Mouse (Mus musculus) intestine, embryonic 16.5 days (tissue): ENCODE measurements at regions not wholly inside any gene's neighbourhood (a gene's known extent, or its start where the extent isn't known, plus 50 kb on each side); places are given as distances from the start of the nearest gene placed in this dataset.

Source experiments
- ATAC-seq: fragments of 200-750 bp; cut with Nextera tagmentation; 2 replicates; pipeline ENCODE4 v1.8.0; 2017; ENCODE audit warnings: moderate TSS enrichment, moderate library complexity
- H3K27ac ChIP-seq: fragments of 300-500 bp; sonication (generic); 2 replicates; pipeline ENCODE4 v1.5.1; 2014; ENCODE audit warnings: mild to moderate bottlenecking, low read length
- H3K27me3 ChIP-seq: fragments of 300-500 bp; sonication (generic); replicated peaks from 2 replicates; pipeline ENCODE4 v1.6.1; 2014; ENCODE audit warnings: low read length, control low read depth, mixed read lengths; ENCODE audit not compliant: control insufficient read depth, insufficient read depth
- H3K36me3 ChIP-seq: fragments of 300-500 bp; sonication (generic); 2 replicates; pipeline ENCODE4 v1.6.1; 2014; ENCODE audit warnings: low read length, control low read depth; ENCODE audit not compliant: control insufficient read depth, insufficient read depth
- H3K4me1 ChIP-seq: fragments of 300-500 bp; sonication (generic); 2 replicates; pipeline ENCODE4 v1.6.1; 2014; ENCODE audit warnings: low read length, control low read depth, mixed read lengths; ENCODE audit not compliant: control insufficient read depth, insufficient read depth
- H3K4me2 ChIP-seq: fragments of 300-500 bp; sonication (generic); 2 replicates; pipeline ENCODE4 v1.6.1; 2014; ENCODE audit warnings: low read depth, low read length, control low read depth
- H3K4me3 ChIP-seq: fragments of 300-500 bp; sonication (generic); 2 replicates; pipeline ENCODE4 v1.5.1; 2014; ENCODE audit warnings: mild to moderate bottlenecking, low read length
- H3K9ac ChIP-seq: fragments of 300-500 bp; sonication (generic); 2 replicates; pipeline ENCODE4 v1.6.1; 2014; ENCODE audit warnings: low read depth, low read length
- H3K9me3 ChIP-seq: fragments of 300-500 bp; sonication (generic); 2 replicates; pipeline ENCODE4 v1.6.1; 2016; ENCODE audit warnings: low read length, control low read depth; ENCODE audit not compliant: control insufficient read depth
- WGBS: fragments of 180-500 bp; shearing (Covaris S2); extraction: QIAGEN DNeasy Blood & Tissue Kit; methylation state at CpG from one replicate; pipeline ENCODE4 v1.1.7; 2014; 5-methylcytosine and 5-hydroxymethylcytosine counted together

- no peaks in the 10 kb centered on the region for H3K27me3 ChIP-seq
- no peaks in the 10 kb centered on the region for H3K36me3 ChIP-seq
- no peaks in the 10 kb centered on the region for H3K4me1 ChIP-seq
- H3K9me3 ChIP-seq = no peaks in the 10 kb centered on the region
- no peak overlapping the region for H3K27ac ChIP-seq
- H3K9ac ChIP-seq = no peak overlapping the region
- ATAC-seq = no peak
- 62% methylated on average over 3 of the region's 3 CpGs for WGBS
- H3K4me3 ChIP-seq = no peak overlapping the region
- no peak overlapping the region for H3K4me2 ChIP-seq
Measured at GRCm38 (mm10) chr1:190067181-190067580, 103.3 kb downstream of the Prox1 start.

GRCm38 (mm10) chr1:190066426-190066825 is 104.1 kb downstream of the Prox1 start:
- no peaks in the 10 kb centered on the region for H3K36me3 ChIP-seq
- no peak overlapping the region for H3K9ac ChIP-seq
- H3K27me3 ChIP-seq = no peaks in the 10 kb centered on the region
- H3K4me3 ChIP-seq = no peak overlapping the region
- H3K4me1 ChIP-seq = peaks cover 6% of the 10 kb centered on the region; the same call in 1 of the 2 replicates
- H3K4me2 ChIP-seq = no peak overlapping the region
- H3K27ac ChIP-seq = no peak overlapping the region
- ATAC-seq = no peak
- no peaks in the 10 kb centered on the region for H3K9me3 ChIP-seq
- WGBS = 63% methylated on average over 9 of the region's 9 CpGs

GRCm38 (mm10) chr1:190061560-190062295 is 108.8 kb downstream of the Prox1 start:
- peak; percentile 34; the same call in 1 of the 2 replicates for ATAC-seq

GRCm38 (mm10) chr1:190059025-190059424 is 111.5 kb downstream of the Prox1 start:
- no peaks in the 10 kb centered on the region for H3K27me3 ChIP-seq
- peaks cover 9% of the 10 kb centered on the region; the same call in 1 of the 2 replicates for H3K4me1 ChIP-seq
- H3K27ac ChIP-seq = no peak overlapping the region
- no peak overlapping the region for H3K9ac ChIP-seq
- no peaks in the 10 kb centered on the region for H3K9me3 ChIP-seq
- H3K36me3 ChIP-seq = no peaks in the 10 kb centered on the region
- no peak overlapping the region for H3K4me3 ChIP-seq
- WGBS = 31% methylated on average over 3 of the region's 3 CpGs
- no peak overlapping the region for H3K4me2 ChIP-seq
- peak; percentile 92 for ATAC-seq

More at GRCm38 (mm10) chr1:190061560-190062295, 108.8 kb downstream of the Prox1 start:
- no peaks in the 10 kb centered on the region for H3K9me3 ChIP-seq
- no peak overlapping the region for H3K27ac ChIP-seq
- H3K4me1 ChIP-seq = peaks cover 9% of the 10 kb centered on the region; the same call in 1 of the 2 replicates
- H3K4me3 ChIP-seq = no peak overlapping the region
- H3K9ac ChIP-seq = no peak overlapping the region
- 35% methylated on average over 9 of the region's 9 CpGs for WGBS
- no peak overlapping the region for H3K4me2 ChIP-seq
- no peaks in the 10 kb centered on the region for H3K36me3 ChIP-seq
- H3K27me3 ChIP-seq = no peaks in the 10 kb centered on the region

GRCm38 (mm10) chr1:190056931-190057330 is 113.6 kb downstream of the Prox1 start:
- Histone ChIP-seq H3K4me3 (no peak overlapping the region), H3K9ac (no peak overlapping the region), H3K4me1 (peaks cover 7% of the 10 kb centered on the region; the same call in 1 of the 2 replicates), H3K27me3 (no peaks in the 10 kb centered on the region), H3K27ac (no peak overlapping the region), H3K36me3 (no peaks in the 10 kb centered on the region), H3K9me3 (no peaks in the 10 kb centered on the region), H3K4me2 (no peak overlapping the region)
- no peak for ATAC-seq
- 82% methylated on average over 2 of the region's 2 CpGs for WGBS

- no peaks in the 10 kb centered on the region for H3K27me3 ChIP-seq
- ATAC-seq = no peak
- no peaks in the 10 kb centered on the region for H3K36me3 ChIP-seq
- H3K4me2 ChIP-seq = no peak overlapping the region
- peaks cover 3% of the 10 kb centered on the region; the same call in 1 of the 2 replicates for H3K9me3 ChIP-seq
- H3K27ac ChIP-seq = no peak overlapping the region
- H3K9ac ChIP-seq = no peak overlapping the region
- H3K4me1 ChIP-seq = no peaks in the 10 kb centered on the region
- no peak overlapping the region for H3K4me3 ChIP-seq
- WGBS = 94% methylated on average over 2 of the region's 2 CpGs
Measured at GRCm38 (mm10) chr1:190051903-190052302, 118.6 kb downstream of the Prox1 start.

- H3K9me3 ChIP-seq = peaks cover 3% of the 10 kb centered on the region; the same call in 1 of the 2 replicates
- H3K27ac ChIP-seq = no peak overlapping the region
- WGBS = 64% methylated on average over 2 of the region's 2 CpGs
Measured at GRCm38 (mm10) chr1:190048521-190049170, 121.9 kb downstream of the Prox1 start.

GRCm38 (mm10) chr1:190047201-190047600 is 123.3 kb downstream of the Prox1 start:
- Histone ChIP-seq H3K4me1 (no peaks in the 10 kb centered on the region), H3K27me3 (no peaks in the 10 kb centered on the region), H3K9me3 (peaks cover 3% of the 10 kb centered on the region; the same call in 1 of the 2 replicates), H3K36me3 (no peaks in the 10 kb centered on the region), H3K4me2 (no peak overlapping the region), H3K27ac (no peak overlapping the region), H3K9ac (no peak overlapping the region), H3K4me3 (no peak overlapping the region)
- no peak for ATAC-seq
- WGBS = 81% methylated on average over 6 of the region's 6 CpGs

More at GRCm38 (mm10) chr1:190048521-190049170, 121.9 kb downstream of the Prox1 start:
- Histone ChIP-seq H3K4me3 (no peak overlapping the region), H3K4me2 (no peak overlapping the region), H3K36me3 (no peaks in the 10 kb centered on the region), H3K4me1 (no peaks in the 10 kb centered on the region), H3K9ac (no peak overlapping the region), H3K27me3 (no peaks in the 10 kb centered on the region)
- ATAC-seq = no peak

- 12% methylated on average over 1 of the region's 1 CpGs for WGBS
- Histone ChIP-seq H3K9ac (no peak overlapping the region), H3K4me3 (no peak overlapping the region), H3K27me3 (no peaks in the 10 kb centered on the region), H3K9me3 (peaks cover 3% of the 10 kb centered on the region; the same call in 1 of the 2 replicates), H3K27ac (no peak overlapping the region), H3K4me1 (no peaks in the 10 kb centered on the region), H3K36me3 (no peaks in the 10 kb centered on the region), H3K4me2 (no peak overlapping the region)
- peak; percentile 56; the same call in 1 of the 2 replicates for ATAC-seq
Measured at GRCm38 (mm10) chr1:190045797-190046196, 123.6 kb upstream of the Smyd2 start.
